8 mouse cellular contexts compared by ENCODE assay signal in the genomic region with DNA sequence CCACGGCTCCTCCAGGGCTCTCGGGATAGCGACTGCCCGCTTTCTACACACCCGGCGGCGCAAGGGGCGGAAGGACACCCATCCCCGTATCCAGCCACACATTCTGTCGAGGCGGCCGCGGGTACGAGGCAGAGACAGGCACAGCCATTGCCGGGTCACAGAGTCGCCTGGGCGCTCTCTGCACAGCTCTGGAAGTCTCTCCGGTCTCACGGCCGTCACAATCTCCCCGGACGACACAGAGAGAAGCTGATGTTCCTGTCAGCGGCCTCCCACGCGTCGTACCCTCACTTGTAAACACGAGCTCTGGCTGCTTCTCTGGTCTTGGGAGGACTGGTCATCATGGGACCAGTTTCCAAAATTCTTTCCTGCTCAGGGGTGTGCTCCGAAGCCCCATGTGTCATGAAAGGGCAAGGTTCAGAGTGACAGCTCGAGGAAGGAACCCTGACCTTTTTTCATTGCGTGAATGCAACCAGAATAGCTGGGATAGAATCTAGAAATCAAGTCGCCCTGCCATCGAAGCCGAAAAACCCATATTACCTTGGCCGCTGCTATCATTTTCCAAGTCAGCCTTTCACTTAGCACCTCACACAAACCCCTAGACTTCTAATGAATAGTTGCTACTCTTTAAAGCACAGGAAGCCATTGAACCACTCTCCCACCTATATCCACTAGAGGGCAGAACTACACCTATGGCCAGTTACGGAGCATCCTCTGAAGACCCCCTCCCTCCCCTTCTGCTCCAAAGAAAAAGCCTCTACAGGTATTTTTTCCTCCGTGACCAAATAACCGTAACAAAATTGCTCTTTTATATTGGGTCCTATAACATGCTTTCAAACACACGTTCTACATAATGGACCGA. TPM values are rescaled to one million over a fixed set of nuclear protein-coding genes. Genes with fewer than 3 reads are reported as not detected.
DNase-seq lines count a peak whose midpoint lies in the region; ATAC-seq and TF ChIP-seq lines count a peak whose summit lies in the region.

No protein-coding gene starts in this region.

- peak; percentile 56 for ATAC-seq in CD4-positive, CD25-positive, alpha-beta regulatory T cell, adult 4 months
- peak; percentile 47 for ATAC-seq in heart, embryonic 12.5 days (ENCODE audit: insufficient number of reproducible peaks, low FRiP score)
- ATAC-seq in kidney, embryonic 15.5 days (replicated peaks; ENCODE audit: low FRiP score): peak; percentile 70
- peak; percentile 53 for ATAC-seq in liver, embryonic 11.5 days (replicated peaks; ENCODE audit: low FRiP score)

- H3K27me3 ChIP-seq in heart, embryonic 12.5 days (replicated peaks): no peaks in the 10 kb centered on the region
- H3K27me3 ChIP-seq in kidney, embryonic 15.5 days: no peaks in the 10 kb centered on the region
- no peaks in the 10 kb centered on the region for H3K27me3 ChIP-seq in liver, embryonic 11.5 days (replicated peaks; ENCODE audit: control insufficient read depth, insufficient read depth, low read length)
- no peaks in the 10 kb centered on the region for H3K27me3 ChIP-seq in thymus, adult 2 months (ENCODE audit: control insufficient read depth, insufficient read depth, low read length)

- peak overlapping the region; percentile 98 for H3K4me2 ChIP-seq in heart, embryonic 12.5 days
- H3K4me2 ChIP-seq in kidney, embryonic 15.5 days: peak overlapping the region; percentile 96
- peak overlapping the region; percentile 93 for H3K4me2 ChIP-seq in liver, embryonic 11.5 days

- under 1% methylated on average over 39 of the region's 39 CpGs for WGBS in heart, embryonic 12.5 days
- WGBS in kidney, embryonic 15.5 days: 1% methylated on average over 39 of the region's 39 CpGs
- 2% methylated on average over 39 of the region's 39 CpGs for WGBS in liver, embryonic 11.5 days
- under 1% methylated on average over 39 of the region's 39 CpGs for WGBS in thymus, adult 2 months

- no peaks in the 10 kb centered on the region for H3K9me3 ChIP-seq in heart, embryonic 12.5 days (replicated peaks)
- H3K9me3 ChIP-seq in kidney, embryonic 15.5 days (replicated peaks): no peaks in the 10 kb centered on the region
- no peaks in the 10 kb centered on the region for H3K9me3 ChIP-seq in liver, embryonic 11.5 days (ENCODE audit: control insufficient read depth, low read length)

- TF ChIP-seq CTCF in thymus, adult 2 months (IDR thresholded peaks at IDR 0.05; ENCODE audit: borderline replicate concordance, control insufficient read depth, extremely low read depth, insufficient read depth, low read length, poor library complexity): no peak

- no peaks in the 10 kb centered on the region for H3K36me3 ChIP-seq in heart, embryonic 12.5 days
- no peaks in the 10 kb centered on the region for H3K36me3 ChIP-seq in kidney, embryonic 15.5 days
- H3K36me3 ChIP-seq in liver, embryonic 11.5 days (ENCODE audit: control insufficient read depth, insufficient read depth, low read length): no peaks in the 10 kb centered on the region
- no peaks in the 10 kb centered on the region for H3K36me3 ChIP-seq in thymus, adult 2 months (ENCODE audit: control insufficient read depth, insufficient read depth, low read length)

- H3K9ac ChIP-seq in heart, embryonic 12.5 days: peak overlapping the region; percentile 96
- peak overlapping the region; percentile 96 for H3K9ac ChIP-seq in kidney, embryonic 15.5 days
- peak overlapping the region; percentile 95 for H3K9ac ChIP-seq in liver, embryonic 11.5 days (ENCODE audit: low read depth, low read length)

- H3K4me3 ChIP-seq in heart, embryonic 12.5 days: peak overlapping the region; percentile 95
- H3K4me3 ChIP-seq in kidney, embryonic 15.5 days (replicated peaks): peak overlapping the region; percentile 88
- H3K4me3 ChIP-seq in liver, embryonic 11.5 days (ENCODE audit: low read depth, low read length): peak overlapping the region; percentile 85
- H3K4me3 ChIP-seq in thymus, adult 2 months (ENCODE audit: control insufficient read depth, insufficient read depth, low read length): peak overlapping the region; percentile 92

- peak overlapping the region; percentile 98 for H3K27ac ChIP-seq in heart, embryonic 12.5 days (ENCODE audit: poor library complexity, severe bottlenecking)
- peak overlapping the region; percentile 99 for H3K27ac ChIP-seq in kidney, embryonic 15.5 days
- H3K27ac ChIP-seq in liver, embryonic 11.5 days (ENCODE audit: low read depth, low read length): peak overlapping the region; percentile 90
- peak overlapping the region; percentile 47 for H3K27ac ChIP-seq in thymus, adult 2 months (ENCODE audit: control insufficient read depth, insufficient read depth, low read length)

- H3K4me1 ChIP-seq in heart, embryonic 12.5 days (replicated peaks): peaks cover 19% of the 10 kb centered on the region
- H3K4me1 ChIP-seq in kidney, embryonic 15.5 days: peaks cover 29% of the 10 kb centered on the region
- no peaks in the 10 kb centered on the region; the same call in 1 of the 2 replicates for H3K4me1 ChIP-seq in liver, embryonic 11.5 days (replicated peaks; ENCODE audit: control insufficient read depth, insufficient read depth, low read length)
- H3K4me1 ChIP-seq in thymus, adult 2 months (replicated peaks; ENCODE audit: control insufficient read depth, insufficient read depth, low read length): 0 out of 2 replicates have a peak, but pooled peaks cover 5% of the 10 kb centered on the region

- no peak for TF ChIP-seq POLR2A in thymus, adult 2 months (IDR thresholded peaks at IDR 0.05; ENCODE audit: control insufficient read depth, extremely low read depth, insufficient read depth, low read length, poor library complexity)

- peak; percentile 18 for DNase-seq in adrenal gland, adult 8-10 months
- DNase-seq in embryo, embryonic 9.5 days (ENCODE audit: extremely low spot score): peak; percentile 74
- DNase-seq in liver, embryonic 11.5 days (ENCODE audit: low spot score): peak; percentile 49
- peak; percentile 83 for DNase-seq in naive thymus-derived CD4-positive, alpha-beta T cell, adult 2 months (ENCODE audit: low read depth)
- peak; percentile 69 for DNase-seq in thymus, adult 2 months

RNA-seq across cellular contexts. Expression of a gene that starts 31.6 kb away (rescaled TPM):
- polyA plus RNA-seq in CD4-positive, CD25-positive, alpha-beta regulatory T cell, adult 4 months (2017; shearing (Covaris generic)): 10 to 100 TPM; 19.2 to 20.3 TPM
- total RNA-seq in adrenal gland, adult 8-10 months (2022): 10 to 100 TPM; 71.0 to 90.9 (median 89.5) TPM
- 66.3 and 67.7 TPM in 2 replicates for polyA plus RNA-seq in heart, embryonic 12.5 days (2016; fragmentation: Nextera tagmentation; extraction: Ambion mirVana)
- polyA plus RNA-seq in kidney, embryonic 15.5 days (2015; fragmentation: Nextera tagmentation; extraction: Ambion mirVana): 60.6 and 68.5 TPM in 2 replicates
- polyA plus RNA-seq in liver, embryonic 11.5 days (2014; fragmentation: Nextera tagmentation; extraction: Ambion mirVana): 45.9 and 56.3 TPM in 2 replicates
- polyA plus RNA-seq in thymus, adult 2 months (2012; rRNA removed): 48.9 and 53.2 TPM in 2 replicates

Comparison
In these comparisons a context has a peak if more than half of its experiments do, and no peak if none do; other contexts are left out.
1. Peak in every context shown above with its lines: DNase-seq, ATAC-seq, H3K4me3 ChIP-seq and H3K27ac ChIP-seq.
2. DNase-seq: peak in every context shown above with its lines; median percentile 83 in naive thymus-derived CD4-positive, alpha-beta T cell, adult 2 months; 74 in embryo, embryonic 9.5 days; 69 in thymus, adult 2 months; 49 in liver, embryonic 11.5 days; 18 in adrenal gland, adult 8-10 months.
3. H3K27ac ChIP-seq: peak in every context shown above with its lines; median percentile 99 in kidney, embryonic 15.5 days; 98 in heart, embryonic 12.5 days; 90 in liver, embryonic 11.5 days; 47 in thymus, adult 2 months.